Mouse (Mus musculus): Measurements from ENCODE around the gene Elane.

The Elane gene

DNA sequence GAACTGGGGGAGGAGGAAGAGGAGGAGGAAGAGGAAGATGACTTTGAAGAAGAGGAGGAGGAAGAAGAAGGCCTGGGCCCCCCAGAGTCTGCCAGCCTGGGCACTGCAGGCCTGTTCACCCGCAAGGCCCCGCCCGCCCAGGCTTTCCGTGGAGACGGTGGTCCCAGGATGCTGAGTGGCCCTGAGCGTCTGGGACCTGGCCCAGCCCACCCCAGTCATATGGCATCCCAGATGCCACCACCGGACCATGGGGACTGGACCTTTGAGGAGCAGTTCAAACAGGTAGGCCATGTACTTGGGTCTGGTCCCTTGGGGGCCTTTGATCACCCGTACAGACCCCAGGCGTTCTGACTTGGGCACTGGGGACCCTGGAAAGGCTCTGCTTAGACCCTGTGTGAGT lies 45.8 kb downstream of the Elane start:
- peak in 1 of 2 experiments; percentile 21 for DNase-seq

- peak; percentile 63 to 69 for DNase-seq
Measured at GRCm38 (mm10) chr10:79932736-79933135, 46.7 kb downstream of the Elane start.

DNA sequence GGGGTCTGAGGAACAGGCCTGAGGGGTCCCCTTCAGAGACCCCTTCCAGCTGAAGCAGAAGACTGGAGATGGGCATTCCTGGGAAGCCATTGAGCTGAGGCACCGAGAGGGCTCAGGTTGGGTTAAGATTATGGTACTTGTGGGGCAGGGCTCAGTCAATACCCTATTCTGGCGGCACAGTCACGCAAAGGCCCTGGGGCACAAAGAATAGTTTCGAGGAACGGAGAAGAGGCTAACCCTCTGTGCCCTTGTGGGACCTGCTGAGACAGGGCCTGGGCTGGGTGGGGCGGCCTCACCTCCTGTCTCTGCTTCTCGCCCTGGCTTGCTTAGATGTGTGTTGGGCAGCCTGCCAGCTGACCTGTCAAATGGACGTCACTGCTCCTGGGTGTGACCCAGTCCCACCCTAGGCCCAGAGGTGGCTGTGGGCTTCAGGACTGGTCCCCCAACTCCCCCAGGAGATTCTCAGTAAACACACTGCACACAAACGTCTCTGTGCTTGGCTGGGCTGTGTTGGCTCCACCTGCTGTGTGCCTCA lies 47.2 kb downstream of the Elane start:
- DNase-seq: peak; percentile 47 to 64

GRCm38 (mm10) chr10:79933861-79934260 lies 47.8 kb downstream of the Elane start:
- DNase-seq: no peak

DNA sequence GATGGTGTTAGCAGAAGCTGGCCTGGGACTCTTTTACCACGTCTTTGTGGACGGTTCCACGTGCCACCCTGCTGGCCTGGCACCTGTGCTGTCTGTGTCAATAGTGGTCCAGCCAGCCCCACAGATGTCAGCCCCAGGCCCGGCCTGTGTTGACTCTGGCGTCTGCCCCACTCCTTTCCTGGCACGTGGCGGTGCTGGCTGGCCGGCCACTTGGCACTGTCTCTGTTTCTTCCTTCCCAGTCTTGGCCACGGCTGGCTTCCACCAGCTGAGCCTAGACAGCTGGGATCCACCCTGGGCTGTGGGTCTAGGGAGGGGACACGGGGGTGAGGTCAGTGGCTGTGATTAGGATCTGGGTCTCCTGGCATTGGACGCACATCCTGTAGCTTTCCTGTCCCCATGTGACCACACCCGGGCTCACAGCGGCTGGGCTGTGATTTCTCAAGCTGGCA lies 48.2 kb downstream of the Elane start:
- DNase-seq: peak; percentile 88 to 94

GRCm38 (mm10) chr10:79934794-79935569 lies 48.9 kb downstream of the Elane start:
- DNase-seq: peak; percentile 41 to 55

DNA sequence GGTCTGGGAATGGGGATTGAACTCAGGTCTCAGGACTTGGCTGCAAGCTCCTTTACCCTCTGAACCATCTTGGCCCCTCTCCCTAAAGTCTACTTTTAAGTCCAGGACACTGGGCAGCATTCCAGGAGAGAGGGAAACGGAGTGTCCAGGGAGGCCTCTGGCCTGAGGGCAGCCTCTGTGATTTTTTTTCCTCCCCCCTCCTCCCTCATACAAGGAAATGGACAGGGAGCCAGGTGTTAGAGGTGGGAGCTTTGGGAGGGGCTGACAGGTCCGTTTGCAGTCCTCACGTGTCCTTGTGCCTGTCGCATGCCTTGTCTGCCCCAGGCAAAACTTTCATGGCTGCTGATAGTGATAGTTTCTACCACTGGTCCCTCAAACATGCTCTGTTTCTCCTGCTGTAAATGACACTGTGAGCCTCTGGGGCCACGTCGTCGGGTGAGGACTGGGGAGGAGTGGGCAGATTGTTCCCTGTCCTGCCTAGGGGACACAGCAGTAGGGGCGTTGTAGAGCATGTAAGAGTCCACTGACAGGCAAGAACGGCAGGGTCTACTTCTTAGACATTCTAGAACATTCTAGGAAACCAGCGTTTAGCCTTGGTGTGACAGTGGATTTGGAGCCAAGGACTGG lies 50.4 kb downstream of the Elane start:
- DNase-seq: no peak

DNA sequence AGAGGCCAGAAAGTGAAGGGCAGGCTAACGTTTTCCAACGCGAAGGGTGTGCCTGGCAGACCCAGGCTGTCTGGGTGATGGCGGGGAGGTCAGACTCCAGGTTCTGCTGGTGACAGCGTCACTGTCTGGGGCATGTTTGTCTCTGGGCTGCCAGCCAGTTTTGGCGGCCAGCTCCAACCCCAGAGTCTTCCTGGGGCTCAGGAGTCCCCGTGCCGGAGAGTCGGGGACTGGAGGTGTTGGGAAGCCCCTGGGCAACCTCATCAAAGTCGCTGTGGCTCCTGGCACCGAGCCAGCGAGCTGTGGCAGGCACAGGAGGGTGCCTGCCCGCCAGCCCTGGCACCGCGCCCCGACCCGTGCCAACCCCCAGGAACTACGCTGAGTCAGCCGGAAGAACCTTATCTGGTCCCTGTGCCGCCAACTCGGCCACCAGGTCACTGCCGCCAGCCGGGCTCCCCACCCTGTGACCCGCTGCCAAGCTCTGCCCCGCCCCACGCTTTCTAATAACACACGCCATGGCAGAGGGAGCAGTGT lies 50.9 kb downstream of the Elane start:
- peak; percentile 76 to 81 for DNase-seq
